Mouse (Mus musculus): ENCODE measurements around the gene C1qc. TPM values are rescaled to one million over a fixed set of nuclear protein-coding genes. Genes with fewer than 3 reads are reported as not detected.

C1qc gene
- polyA plus RNA-seq (2012), result 3.3 and 5.4 TPM in 2 replicates

GRCm38 (mm10) chr4:136892811-136893210 lies at the start of gene C1qc:
Gene C1qc, minus strand, starts transcription at chr4:136893065.

DNA sequence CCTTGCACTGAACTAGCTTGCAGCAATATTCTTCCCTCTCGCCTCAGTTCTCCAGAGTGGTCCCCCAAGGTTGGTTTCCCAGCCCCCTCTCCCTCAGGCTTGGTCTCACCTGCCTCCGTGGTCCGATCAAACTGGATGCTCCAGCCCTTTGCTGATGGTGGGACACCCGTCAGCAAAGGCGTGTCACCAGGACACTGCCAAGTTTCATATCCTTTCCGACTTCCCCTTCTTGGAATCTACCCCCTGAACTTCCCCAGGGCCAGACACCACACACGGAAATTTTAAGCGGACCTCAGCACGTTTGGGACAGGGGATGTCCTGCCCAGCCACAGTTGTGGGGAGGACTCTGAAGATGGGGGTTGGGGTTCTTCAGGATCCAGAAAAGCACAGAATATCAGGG lies 5.8 kb upstream of the C1qc start, which contains the start of gene C1qa:
TSS of gene C1qa (minus strand) at position 167 of the 400 bp plus-strand sequence.

DNA sequence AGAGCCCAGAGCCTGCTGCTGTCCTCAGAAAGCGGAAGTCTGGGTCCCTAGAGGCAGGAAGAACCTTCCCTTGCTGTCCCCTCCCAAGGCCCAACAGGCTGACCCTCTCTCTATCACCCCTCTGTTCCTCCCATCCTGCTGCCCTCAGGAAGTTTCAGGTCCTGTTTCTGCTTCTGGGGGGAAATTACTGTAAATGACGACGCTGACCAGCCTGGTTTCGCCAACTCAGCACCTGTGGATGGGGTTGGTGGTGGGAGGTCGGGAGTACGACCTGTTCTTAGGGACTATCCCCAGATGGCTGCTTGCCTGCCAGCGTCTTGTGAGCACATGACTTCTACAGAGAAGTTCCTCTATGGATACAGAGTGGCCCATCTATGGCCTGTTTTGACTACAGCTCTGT lies 6.8 kb downstream of the C1qc start, which contains the start of gene C1qb:
TSS of gene C1qb (minus strand) at position 87 of the 400 bp plus-strand sequence.

Other genes with a start within 250 kb of the C1qc start
- gene Ephb2, start 57.1 kb downstream of the C1qc start, polyA plus RNA-seq (2012), result 1.3 and 2.9 TPM in 2 replicates
- 2.5 and 3.1 TPM in 2 replicates for gene C1qb, start 6.9 kb downstream of the C1qc start, polyA plus RNA-seq (2012)
- gene C1qa, start 5.7 kb upstream of the C1qc start, polyA plus RNA-seq (2012), result 3.9 and 6.1 TPM in 2 replicates
- gene Epha8, start 63.8 kb upstream of the C1qc start, polyA plus RNA-seq (2012), result not detected in 2 replicates
- 7.0 and 9.9 TPM in 2 replicates for gene Zbtb40, start 155.7 kb upstream of the C1qc start, polyA plus RNA-seq (2012)